In the genomic region with DNA sequence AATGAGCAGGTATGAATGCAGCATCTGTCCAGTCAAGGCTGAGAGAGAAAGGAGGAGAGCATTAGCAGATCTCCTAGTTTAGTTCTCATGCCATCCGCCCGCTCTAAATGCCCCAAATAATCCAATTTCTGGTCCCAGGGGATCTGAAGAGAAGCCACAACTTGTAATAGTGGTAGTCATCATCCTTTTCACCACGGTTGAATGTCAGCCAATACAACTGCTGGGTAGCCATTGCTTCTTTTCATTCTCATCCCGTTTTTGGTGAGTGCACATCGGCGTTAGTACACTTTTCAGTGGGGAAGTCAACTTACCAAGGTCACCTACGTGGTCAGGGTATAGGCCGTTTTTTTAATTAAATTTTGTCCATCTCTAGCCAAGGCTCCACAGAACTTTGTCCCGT, we compare ENCODE assay signal across 8 mouse cellular contexts. TPM values are rescaled to one million over a fixed set of nuclear protein-coding genes. Genes with fewer than 3 reads are reported as not detected.
A peak's percentile ranks its signal among the peaks of the same experiment; 100 is the strongest.
DNase-seq lines count a peak whose midpoint lies in the region; ATAC-seq and TF ChIP-seq lines count a peak whose summit lies in the region.

No protein-coding gene starts in this region.

- H3K27me3 ChIP-seq in heart, embryonic 10.5 days (ENCODE audit: insufficient read depth, poor library complexity, severe bottlenecking), result no peaks in the 10 kb centered on the region
- H3K27me3 ChIP-seq in ES-Bruce4 (ENCODE audit: control insufficient read depth, insufficient read depth, low read length, poor library complexity, severe bottlenecking), result no peaks in the 10 kb centered on the region
- H3K27me3 ChIP-seq in forebrain, embryonic 13.5 days, result no peaks in the 10 kb centered on the region
- H3K27me3 ChIP-seq in liver, embryonic 14.5 days (ENCODE audit: control insufficient read depth, insufficient read depth, low read length), result no peaks in the 10 kb centered on the region; the same call in 1 of the 2 replicates

- 0 out of 2 replicates have a peak, but pooled peaks cover 2% of the 10 kb centered on the region for H3K36me3 ChIP-seq in heart, embryonic 10.5 days
- H3K36me3 ChIP-seq in ES-Bruce4 (ENCODE audit: control insufficient read depth, insufficient read depth, low read length, poor library complexity, severe bottlenecking), result no peaks in the 10 kb centered on the region
- H3K36me3 ChIP-seq in forebrain, embryonic 13.5 days (ENCODE audit: poor library complexity, severe bottlenecking), result no peaks in the 10 kb centered on the region
- no peaks in the 10 kb centered on the region for H3K36me3 ChIP-seq in liver, embryonic 14.5 days (replicated peaks; ENCODE audit: control insufficient read depth, insufficient read depth, low read depth)

- no peak for TF ChIP-seq POLR2A in ES-Bruce4 (IDR thresholded peaks at IDR 0.05; ENCODE audit: insufficient read depth, low read length)

- 23% methylated on average over 9 of the region's 9 CpGs for WGBS in heart, embryonic 10.5 days
- 17% methylated on average over 9 of the region's 9 CpGs for WGBS in forebrain, embryonic 13.5 days
- WGBS in liver, embryonic 14.5 days (ENCODE audit: insufficient replicate concordance), result 25% methylated on average over 9 of the region's 9 CpGs

- peak overlapping the region; percentile 79 for H3K9ac ChIP-seq in ES-Bruce4 (ENCODE audit: low read depth, poor library complexity, severe bottlenecking)
- H3K9ac ChIP-seq in forebrain, embryonic 13.5 days, result peak overlapping the region; percentile 85
- peak overlapping the region; percentile 62 for H3K9ac ChIP-seq in liver, embryonic 14.5 days (replicated peaks)

- intact Hi-C loops in heart, postnatal 25 days (cut with DNase I), result no loop called here

- TF ChIP-seq CTCF in ES-Bruce4 (IDR thresholded peaks at IDR 0.05; ENCODE audit: low read depth, low read length), result no peak
- no peak for TF ChIP-seq CTCF in liver, embryonic 14.5 days (IDR thresholded peaks at IDR 0.05; ENCODE audit: low read depth)

- no peaks in the 10 kb centered on the region for H3K9me3 ChIP-seq in heart, embryonic 10.5 days
- no peaks in the 10 kb centered on the region for H3K9me3 ChIP-seq in ES-Bruce4 (replicated peaks; ENCODE audit: control insufficient read depth, insufficient read depth, low read length, poor library complexity, severe bottlenecking)
- no peaks in the 10 kb centered on the region for H3K9me3 ChIP-seq in forebrain, embryonic 13.5 days (replicated peaks)
- no peaks in the 10 kb centered on the region for H3K9me3 ChIP-seq in liver, embryonic 14.5 days (ENCODE audit: control insufficient read depth, low read length)

- no peak for ATAC-seq in forebrain, embryonic 13.5 days
- no peak for ATAC-seq in liver, embryonic 14.5 days (ENCODE audit: insufficient read depth)

- peaks cover 8% of the 10 kb centered on the region for H3K4me1 ChIP-seq in heart, embryonic 10.5 days
- peaks cover 2% of the 10 kb centered on the region for H3K4me1 ChIP-seq in ES-Bruce4 (ENCODE audit: control insufficient read depth, insufficient read depth, low read length)
- H3K4me1 ChIP-seq in forebrain, embryonic 13.5 days, result peaks cover 38% of the 10 kb centered on the region
- H3K4me1 ChIP-seq in liver, embryonic 14.5 days (replicated peaks; ENCODE audit: control insufficient read depth in 2 of 2, insufficient read depth in 2 of 2, low read length in 1 of 2), result peaks cover 6% of the 10 kb centered on the region in 2 experiments; a peak in 2 of 4 replicates

- TF ChIP-seq EP300 in ES-Bruce4 (IDR thresholded peaks at IDR 0.05; ENCODE audit: insufficient read depth, low read depth, low read length), result no peak
- no peak for TF ChIP-seq EP300 in liver, embryonic 14.5 days (IDR thresholded peaks at IDR 0.05; ENCODE audit: low read depth)

- H3K4me3 ChIP-seq in heart, embryonic 10.5 days, result peak overlapping the region; percentile 90
- peak overlapping the region; percentile 96 for H3K4me3 ChIP-seq in ES-Bruce4 (ENCODE audit: low read depth, low read length)
- H3K4me3 ChIP-seq in forebrain, embryonic 13.5 days, result peak overlapping the region; percentile 59
- peak overlapping the region; percentile 62 to 73 for H3K4me3 ChIP-seq in liver, embryonic 14.5 days (ENCODE audit: insufficient read depth in 1 of 2, low read depth in 2 of 2, low read length in 2 of 2)

- peak overlapping the region; percentile 93 for H3K27ac ChIP-seq in heart, embryonic 10.5 days
- no peak overlapping the region for H3K27ac ChIP-seq in ES-Bruce4 (ENCODE audit: insufficient read depth, low read length)
- H3K27ac ChIP-seq in forebrain, embryonic 13.5 days, result no peak overlapping the region; the same call in none of the 2 replicates
- no peak overlapping the region for H3K27ac ChIP-seq in liver, embryonic 14.5 days

- no peak for DNase-seq in heart, embryonic 10.5 days (ENCODE audit: low spot score)
- DNase-seq in heart, postnatal 25 days (ENCODE audit: low spot score), result no peak
- no peak for DNase-seq in liver, embryonic 14.5 days (ENCODE audit: low read depth in 3 of 3, low spot score in 3 of 3)
- DNase-seq in gastrocnemius, postnatal 10 days, result no peak
- DNase-seq in adrenal gland, adult 8-10 months, result no peak
- no peak for DNase-seq in gastrocnemius, adult 8-10 months (ENCODE audit: low spot score in 2 of 2)

- peak overlapping the region; percentile 69 for H3K4me2 ChIP-seq in forebrain, embryonic 13.5 days
- H3K4me2 ChIP-seq in liver, embryonic 14.5 days (ENCODE audit: low read depth), result peak overlapping the region; percentile 70

RNA-seq across cellular contexts. Expression of gene Cdk5rap2, which starts 0.8 kb away (rescaled TPM):
- 14.2 and 17.7 TPM in 2 replicates for polyA plus RNA-seq in heart, embryonic 10.5 days (2016; fragmentation: Nextera tagmentation; extraction: Ambion mirVana)
- total RNA-seq in heart, postnatal 25 days (2021), result 1 to 10 TPM; 3.7 to 5.3 TPM
- polyA plus RNA-seq in ES-Bruce4 (2011; ENCODE audit: insufficient read depth, insufficient read length, low read depth, missing spikeins), result 38.8 and 39.7 TPM in 2 replicates
- 15.9 and 19.0 TPM in 2 replicates for polyA plus RNA-seq in forebrain, embryonic 13.5 days (2015; fragmentation: Nextera tagmentation; extraction: Ambion mirVana)
- polyA plus RNA-seq in liver, embryonic 14.5 days (2012; rRNA removed), result 2.8 and 4.8 TPM in 2 replicates
- polyA plus RNA-seq in liver, embryonic 14.5 days (2014; fragmentation: Nextera tagmentation; extraction: Ambion mirVana), result 5.3 and 5.9 TPM in 2 replicates
- 10 to 100 TPM in 1 of 2 experiments, 1 to 10 TPM in 1; 8.1 to 10.8 TPM for total RNA-seq in gastrocnemius, postnatal 10 days (2021)
- 10 to 100 TPM; 24.7 to 54.6 (median 39.0) TPM for total RNA-seq in adrenal gland, adult 8-10 months (2022)
- 1 to 10 TPM; 7.0 to 8.9 (median 7.8) TPM for total RNA-seq in gastrocnemius, adult 8-10 months (2022)
